Mouse (Mus musculus) intestine, embryonic 14.5 days (tissue): ENCODE results near the gene Pigl. TPM values are rescaled to one million over a fixed set of nuclear protein-coding genes. Genes with fewer than 3 reads are reported as not detected.

ENCODE experiments used
- ATAC-seq: fragments of 200-750 bp; cut with Nextera tagmentation; replicated peaks from 2 replicates; pipeline ENCODE4 v1.8.0; 2017; ENCODE audit warnings: low read depth, moderate number of reproducible peaks, moderate TSS enrichment, moderate library complexity; ENCODE audit not compliant: low FRiP score, low TSS enrichment
- DNase-seq: peaks from one replicate; pipeline ENCODE4 v3.0.0-alpha.2; 2018; ENCODE audit warnings: low spot score
- H3K27ac ChIP-seq: fragments of 300-500 bp; sonication (generic); 2 replicates; pipeline ENCODE4 v1.5.1; 2014; ENCODE audit warnings: low read depth, mild to moderate bottlenecking, control low read depth
- H3K27me3 ChIP-seq: fragments of 300-500 bp; sonication (generic); replicated peaks from 2 replicates; pipeline ENCODE4 v1.6.1; 2014; ENCODE audit warnings: low read length, control low read depth; ENCODE audit not compliant: control insufficient read depth, insufficient read depth
- H3K36me3 ChIP-seq: fragments of 300-500 bp; sonication (generic); 2 replicates; pipeline ENCODE4 v1.6.1; 2014; ENCODE audit warnings: low read length, control low read depth; ENCODE audit not compliant: control insufficient read depth, insufficient read depth
- H3K4me1 ChIP-seq: fragments of 300-500 bp; sonication (generic); replicated peaks from 2 replicates; pipeline ENCODE4 v1.6.1; 2014; ENCODE audit warnings: low read length, control low read depth, mixed read lengths; ENCODE audit not compliant: control insufficient read depth, insufficient read depth
- H3K4me2 ChIP-seq: fragments of 300-500 bp; sonication (generic); 2 replicates; pipeline ENCODE4 v1.6.1; 2014; ENCODE audit warnings: low read length
- H3K4me3 ChIP-seq: fragments of 300-500 bp; sonication (generic); 2 replicates; pipeline ENCODE4 v1.5.1; 2014; ENCODE audit warnings: low read depth, low read length, control low read depth, mixed read lengths
- H3K9ac ChIP-seq: fragments of 300-500 bp; sonication (generic); 2 replicates; pipeline ENCODE4 v1.6.1; 2014; ENCODE audit warnings: mild to moderate bottlenecking, low read length
- H3K9me3 ChIP-seq: fragments of 300-500 bp; sonication (generic); 2 replicates; pipeline ENCODE4 v1.6.1; 2016; ENCODE audit warnings: low read length, control low read depth; ENCODE audit not compliant: control insufficient read depth
- WGBS: fragments of 180-500 bp; shearing (Covaris S2); extraction: QIAGEN DNeasy Blood & Tissue Kit; methylation state at CpG from one replicate; pipeline ENCODE4 v1.1.7; 2014; 5-methylcytosine and 5-hydroxymethylcytosine counted together
- polyA plus RNA-seq: library from polyadenylated mRNA; unstranded; fragments of >200 nt; fragmentation: Nextera tagmentation; extraction: Ambion mirVana; gene quantifications from 2 replicates; pipeline ENCODE4 v1.2.1, GENCODE M21; 2014

Pigl gene
- polyA plus RNA-seq, 1 experiment from 2014 or later: 12.0 TPM

DNA sequence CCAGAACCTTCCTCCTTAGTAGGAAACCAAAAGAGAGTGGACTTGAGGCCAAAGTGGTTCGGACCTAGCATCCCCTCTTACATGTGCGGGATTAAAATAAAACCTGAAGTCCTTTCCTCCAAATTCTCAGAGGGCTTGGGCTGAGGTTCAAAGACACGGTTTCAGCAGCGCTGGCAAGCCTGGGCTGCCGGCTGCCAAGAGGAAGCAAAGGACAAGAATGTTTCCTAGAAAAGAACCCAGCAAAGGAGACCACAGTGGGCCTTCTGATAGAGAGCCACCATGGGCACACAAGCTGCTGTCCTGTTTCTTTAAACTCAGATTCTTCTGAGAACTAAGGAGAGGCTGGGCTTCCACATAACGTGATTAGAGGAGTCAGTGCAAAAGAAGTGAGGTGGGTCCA lies 20.7 kb downstream of the Pigl start:
- Histone ChIP-seq H3K27ac (no peak overlapping the region), H3K27me3 (no peaks in the 10 kb centered on the region), H3K9ac (no peak overlapping the region), H3K36me3 (no peaks in the 10 kb centered on the region), H3K4me2 (no peak overlapping the region), H3K4me1 (no peaks in the 10 kb centered on the region), H3K9me3 (no peaks in the 10 kb centered on the region), H3K4me3 (no peak overlapping the region)
- WGBS: 69% methylated on average over 6 of the region's 6 CpGs
- DNase-seq: no peak
- no peak for ATAC-seq

DNA sequence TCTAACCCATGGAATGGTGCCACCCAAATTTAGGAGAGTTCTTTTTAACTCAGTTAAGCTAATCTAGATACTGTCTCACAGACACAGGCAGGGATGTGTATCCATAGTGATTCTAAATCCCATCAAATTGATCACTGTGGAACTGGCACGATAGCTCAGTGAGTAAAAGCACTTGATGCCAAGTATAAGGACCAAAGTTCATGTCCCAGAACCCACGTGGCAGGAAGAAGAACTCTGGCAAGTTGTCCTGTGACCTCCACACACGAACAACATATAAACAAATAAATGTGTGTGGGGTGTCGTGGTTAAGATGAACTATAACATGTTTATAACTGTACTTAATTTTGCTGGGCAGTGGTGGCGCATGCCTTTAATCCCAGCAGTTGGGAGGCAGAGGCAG lies 21.3 kb downstream of the Pigl start:
- Histone ChIP-seq H3K4me2 (no peak overlapping the region), H3K9me3 (no peaks in the 10 kb centered on the region), H3K4me1 (no peaks in the 10 kb centered on the region), H3K27me3 (no peaks in the 10 kb centered on the region), H3K36me3 (no peaks in the 10 kb centered on the region), H3K4me3 (no peak overlapping the region), H3K27ac (no peak overlapping the region), H3K9ac (no peak overlapping the region)
- DNase-seq: no peak
- ATAC-seq: no peak
- WGBS: 79% methylated on average over 5 of the region's 5 CpGs

DNA sequence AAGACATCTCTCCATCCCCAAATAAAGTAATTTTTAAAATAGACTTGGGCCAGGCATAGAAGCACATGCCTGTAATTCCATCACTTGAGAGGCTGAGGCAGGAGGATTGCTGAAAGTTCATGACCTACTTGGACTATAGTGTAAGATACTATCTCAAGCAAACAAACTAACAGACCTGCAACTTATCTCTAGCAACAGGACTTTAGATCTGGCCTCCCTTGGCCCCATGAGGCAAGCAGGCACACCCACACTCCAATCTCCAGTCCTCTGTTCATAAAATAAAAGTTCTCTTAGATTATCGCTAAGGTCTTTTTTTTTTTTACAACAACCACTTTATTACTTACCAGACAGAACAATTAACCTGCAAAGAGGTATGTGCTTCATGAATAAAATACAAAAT lies 28.7 kb downstream of the Pigl start:
- H3K36me3 ChIP-seq: no peaks in the 10 kb centered on the region
- ATAC-seq: no peak
- no peak overlapping the region for H3K27ac ChIP-seq
- H3K4me1 ChIP-seq: no peaks in the 10 kb centered on the region
- no peaks in the 10 kb centered on the region for H3K9me3 ChIP-seq
- 83% methylated on average over 1 of the region's 1 CpGs for WGBS
- H3K9ac ChIP-seq: no peak overlapping the region
- DNase-seq: no peak
- no peaks in the 10 kb centered on the region for H3K27me3 ChIP-seq
- no peak overlapping the region for H3K4me3 ChIP-seq
- no peak overlapping the region for H3K4me2 ChIP-seq

- Histone ChIP-seq H3K27me3 (no peaks in the 10 kb centered on the region), H3K36me3 (no peaks in the 10 kb centered on the region), H3K4me3 (no peak overlapping the region), H3K4me1 (no peaks in the 10 kb centered on the region), H3K9ac (no peak overlapping the region), H3K27ac (no peak overlapping the region), H3K4me2 (no peak overlapping the region), H3K9me3 (no peaks in the 10 kb centered on the region)
- WGBS: 91% methylated on average over 10 of the region's 10 CpGs
- ATAC-seq (no peak), DNase-seq (no peak)
Measured at GRCm38 (mm10) chr11:62487540-62488350, 29.5 kb downstream of the Pigl start.

DNA sequence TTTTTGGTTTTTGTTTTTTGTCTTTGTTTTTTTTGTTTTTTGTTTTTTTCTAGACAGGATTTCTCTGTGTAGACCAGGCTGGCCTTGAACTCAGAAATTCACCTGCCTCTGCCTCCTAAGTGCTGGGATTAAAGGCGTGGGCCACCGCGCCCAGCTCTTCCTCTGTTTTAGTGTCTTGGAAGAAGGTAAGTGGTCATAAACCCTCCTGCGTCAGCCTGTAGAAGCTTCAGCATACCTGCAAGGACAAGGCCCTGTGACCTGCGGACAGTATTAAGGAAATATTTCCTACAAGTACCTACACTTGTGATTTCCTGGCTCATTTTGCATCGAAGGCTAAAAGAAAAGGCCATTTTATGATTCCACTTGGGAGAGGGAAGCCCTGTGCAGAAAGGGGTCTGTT lies 35.4 kb downstream of the Pigl start:
- 94% methylated on average over 6 of the region's 6 CpGs for WGBS
- Histone ChIP-seq H3K36me3 (no peaks in the 10 kb centered on the region), H3K9ac (no peak overlapping the region), H3K4me3 (no peak overlapping the region), H3K27me3 (no peaks in the 10 kb centered on the region), H3K9me3 (no peaks in the 10 kb centered on the region), H3K27ac (no peak overlapping the region), H3K4me2 (no peak overlapping the region), H3K4me1 (peaks cover 16% of the 10 kb centered on the region)
- DNase-seq (no peak), ATAC-seq (no peak)

DNA sequence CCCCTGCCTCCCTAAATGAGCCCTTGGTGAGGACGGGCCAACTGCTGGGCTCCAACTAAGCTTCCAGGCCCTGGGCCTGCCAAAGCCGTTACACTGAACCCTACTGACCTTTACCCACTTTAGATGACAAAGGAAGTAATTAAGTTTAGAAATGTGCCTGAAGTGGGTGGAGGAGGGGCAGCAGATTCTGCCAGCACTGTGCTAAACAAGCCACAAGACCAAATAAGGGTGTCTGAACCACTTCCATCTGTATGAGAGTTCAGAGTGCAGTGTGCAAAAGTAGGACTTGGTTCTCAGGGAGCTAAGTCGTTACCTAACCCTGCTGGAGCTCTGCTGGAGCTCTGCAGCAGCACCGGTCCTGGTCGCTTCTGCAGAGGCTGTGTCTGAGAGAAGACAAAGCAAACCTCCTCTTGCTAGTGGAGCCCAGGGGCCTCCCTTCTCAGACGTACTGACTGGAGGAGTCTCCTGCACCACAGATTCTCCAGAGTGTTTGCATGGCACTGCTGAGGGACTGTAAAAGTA lies 36.6 kb downstream of the Pigl start:
- peak; percentile 77 for DNase-seq
- ATAC-seq: peak; percentile 86
- Histone ChIP-seq H3K27ac (peak overlapping the region; percentile 75), H3K4me3 (no peak overlapping the region), H3K4me2 (no peak overlapping the region), H3K9ac (no peak overlapping the region), H3K27me3 (no peaks in the 10 kb centered on the region), H3K4me1 (peaks cover 16% of the 10 kb centered on the region), H3K36me3 (no peaks in the 10 kb centered on the region), H3K9me3 (no peaks in the 10 kb centered on the region)
- WGBS: 6% methylated on average over 6 of the region's 6 CpGs

DNA sequence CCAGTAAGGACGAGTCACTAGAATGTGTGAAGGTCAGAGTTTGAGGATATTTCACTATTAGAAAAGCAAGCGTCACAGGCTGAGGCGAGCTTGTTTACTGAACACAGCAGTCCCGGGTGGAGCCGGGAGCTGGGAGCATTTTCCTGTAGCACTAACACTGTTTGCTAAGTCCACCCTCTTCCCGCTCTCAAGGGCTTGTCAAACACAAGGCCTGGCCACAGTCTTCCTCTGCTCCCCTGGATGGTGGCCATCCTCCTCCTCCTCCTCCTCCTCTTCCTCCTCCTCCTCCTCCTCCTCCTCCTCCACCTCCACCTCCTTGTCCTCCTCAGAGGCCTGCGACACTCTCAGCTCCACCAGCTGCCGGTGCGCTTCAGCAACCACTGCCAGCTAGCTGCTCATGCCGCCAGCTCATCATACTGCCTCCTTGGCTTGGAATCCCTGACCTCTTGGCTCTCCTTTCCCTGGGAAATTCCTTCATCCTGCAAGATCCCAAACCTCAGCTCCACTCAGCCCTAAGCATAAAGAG lies 37.1 kb downstream of the Pigl start:
- H3K36me3 ChIP-seq: no peaks in the 10 kb centered on the region
- H3K4me3 ChIP-seq: no peak overlapping the region
- H3K27me3 ChIP-seq: no peaks in the 10 kb centered on the region
- peak; percentile 43; the same call in 1 of the 2 replicates for ATAC-seq
- 20% methylated on average over 10 of the region's 10 CpGs for WGBS
- peaks cover 16% of the 10 kb centered on the region for H3K4me1 ChIP-seq
- H3K27ac ChIP-seq: peak overlapping the region; percentile 75
- DNase-seq: peak; percentile 52
- H3K9me3 ChIP-seq: no peaks in the 10 kb centered on the region
- H3K9ac ChIP-seq: no peak overlapping the region
- H3K4me2 ChIP-seq: no peak overlapping the region

DNA sequence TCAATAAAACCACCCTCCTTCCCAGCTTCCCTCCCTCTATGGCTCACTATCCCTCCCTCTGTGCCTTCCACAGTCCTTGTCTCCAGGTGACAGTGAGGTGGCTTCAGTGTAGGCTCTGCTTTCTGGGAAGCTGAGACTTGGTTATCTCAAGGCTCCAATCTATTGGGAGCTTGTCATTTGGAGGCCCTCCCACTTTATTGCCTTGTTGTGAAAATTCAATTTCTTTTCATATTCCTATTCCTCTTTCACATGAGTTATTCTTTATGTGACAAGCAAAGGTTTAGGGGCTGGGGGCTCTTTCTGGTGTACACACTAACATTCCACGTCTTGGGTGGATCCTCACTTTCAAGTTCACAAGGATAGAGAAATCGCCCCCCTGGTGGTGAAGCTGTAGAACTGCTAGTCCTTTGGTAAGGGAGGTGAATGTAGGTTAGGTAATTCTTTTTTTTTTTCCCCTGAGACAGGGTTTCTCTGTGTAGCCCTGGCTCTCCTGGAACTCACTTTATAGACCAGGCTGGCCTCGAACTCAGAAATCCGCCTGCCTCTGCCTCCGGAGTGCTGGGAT lies 38.0 kb downstream of the Pigl start:
- H3K4me3 ChIP-seq: no peak overlapping the region
- H3K36me3 ChIP-seq: no peaks in the 10 kb centered on the region
- WGBS: 60% methylated on average over 5 of the region's 5 CpGs
- ATAC-seq (no peak), DNase-seq (peak; percentile 61)
- H3K4me1 ChIP-seq: peaks cover 16% of the 10 kb centered on the region
- no peak overlapping the region for H3K9ac ChIP-seq
- H3K27me3 ChIP-seq: no peaks in the 10 kb centered on the region
- no peaks in the 10 kb centered on the region for H3K9me3 ChIP-seq
- H3K27ac ChIP-seq: no peak overlapping the region
- H3K4me2 ChIP-seq: no peak overlapping the region
